Mouse (Mus musculus) midbrain, postnatal 0 days (tissue): ENCODE data around the gene Gata3. TPM values are rescaled to one million over a fixed set of nuclear protein-coding genes. Genes with fewer than 3 reads are reported as not detected.
A peak's percentile ranks its signal among the peaks of the same experiment; 100 is the strongest.

Source experiments
- ATAC-seq: fragments of 200-750 bp; cut with Nextera tagmentation; 2 replicates; pipeline ENCODE4 v1.8.0; 2017; ENCODE audit warnings: moderate number of reproducible peaks, mild to moderate bottlenecking, moderate TSS enrichment, moderate library complexity; ENCODE audit not compliant: low FRiP score
- DNase-seq: peaks from one replicate; pipeline ENCODE4 v3.0.0-alpha.2; 2015; ENCODE audit warnings: low spot score
- H3K27ac ChIP-seq: fragments of 300-500 bp; sonication (generic); 2 replicates; pipeline ENCODE4 v1.5.1; 2014; ENCODE audit warnings: low read depth, mild to moderate bottlenecking, low read length, mixed read lengths
- H3K27me3 ChIP-seq: fragments of 300-500 bp; sonication (generic); 2 replicates; pipeline ENCODE4 v1.6.1; 2014; ENCODE audit warnings: low read length, control low read depth, mixed read lengths; ENCODE audit not compliant: insufficient read depth
- H3K36me3 ChIP-seq: fragments of 300-500 bp; sonication (generic); 2 replicates; pipeline ENCODE4 v1.6.1; 2014; ENCODE audit warnings: low read length, control low read depth, mixed read lengths; ENCODE audit not compliant: insufficient read depth
- H3K4me1 ChIP-seq: fragments of 300-500 bp; sonication (generic); 2 replicates; pipeline ENCODE4 v1.6.1; 2014; ENCODE audit warnings: mild to moderate bottlenecking, control low read depth, antibody characterized with exemption, low read length, mixed read lengths; ENCODE audit not compliant: insufficient read depth
- H3K4me2 ChIP-seq: fragments of 300-500 bp; sonication (generic); 2 replicates; pipeline ENCODE4 v1.6.1; 2014; ENCODE audit warnings: low read depth, mild to moderate bottlenecking, low read length, mixed read lengths; ENCODE audit not compliant: poor library complexity, severe bottlenecking
- H3K4me3 ChIP-seq: fragments of 300-500 bp; sonication (generic); 2 replicates; pipeline ENCODE4 v1.5.1; 2014; ENCODE audit warnings: low read depth, mild to moderate bottlenecking, low read length, moderate library complexity
- H3K9ac ChIP-seq: fragments of 300-500 bp; sonication (generic); replicated peaks from 2 replicates; pipeline ENCODE4 v1.6.1; 2014; ENCODE audit warnings: mild to moderate bottlenecking, low read length, moderate library complexity, mixed read lengths; ENCODE audit not compliant: poor library complexity, severe bottlenecking
- H3K9me3 ChIP-seq: fragments of 300-500 bp; sonication (generic); 2 replicates; pipeline ENCODE4 v1.6.1; 2016; ENCODE audit warnings: low read length, control low read depth
- CTCF ChIP-seq: IDR thresholded peaks from 2 replicates; pipeline ENCODE4 v1.5.1; 2016; ENCODE audit warnings: antibody characterized with exemption, mild to moderate bottlenecking
- WGBS: fragments of 180-500 bp; shearing (Covaris S2); extraction: QIAGEN DNeasy Blood & Tissue Kit; methylation state at CpG from one replicate; pipeline ENCODE4 v1.1.7; 2014; 5-methylcytosine and 5-hydroxymethylcytosine counted together
- polyA plus RNA-seq: library from polyadenylated mRNA; unstranded; fragments of >200 nt; fragmentation: Nextera tagmentation; extraction: Ambion mirVana; gene quantifications from 2 replicates; pipeline ENCODE4 v1.2.1, GENCODE M21; 2015
- total RNA-seq: library from RNA; depleted of rRNA; stranded (reverse); fragments of >200 nt; gene quantifications from 2 replicates; pipeline ENCODE4 v1.2.3, GENCODE M21; 2014

Gata3 gene
- total and polyA plus RNA-seq, 2 experiments from 2014 or later = 13.3 to 88.9 TPM

- no peaks in the 10 kb centered on the region for H3K36me3 ChIP-seq
- peaks cover 22% of the 10 kb centered on the region for H3K27me3 ChIP-seq
- peak within 1 kb of the TSS; percentile 71 for H3K4me2 ChIP-seq
- H3K9me3 ChIP-seq = no peaks in the 10 kb centered on the region
- peak within 1 kb of the TSS; percentile 43 for H3K4me3 ChIP-seq
- no peaks in the 10 kb centered on the region for H3K4me1 ChIP-seq
- ATAC-seq (no peak), DNase-seq (no peak)
- H3K9ac ChIP-seq = peak within 1 kb of the TSS; percentile 61
- peak within 1 kb of the TSS; percentile 83 for H3K27ac ChIP-seq
- 0% methylated on average over 28 of the region's 35 CpGs for WGBS
- no peak for TF ChIP-seq CTCF
Observed at GRCm38 (mm10) chr2:9881051-9881591, 8.7 kb downstream of the Gata3 start, which contains the start of gene 4930412O13Rik. 4930412O13Rik (plus strand) TSS chr2:9881252.

GRCm38 (mm10) chr2:9880271-9880670, 9.6 kb downstream of the Gata3 start:
- H3K27ac ChIP-seq = peak overlapping the region; percentile 83
- DNase-seq (no peak), ATAC-seq (no peak)
- no peaks in the 10 kb centered on the region for H3K36me3 ChIP-seq
- no peak for TF ChIP-seq CTCF
- peak overlapping the region; percentile 43 for H3K4me3 ChIP-seq
- no peak overlapping the region; the same call in 1 of the 2 replicates for H3K9ac ChIP-seq
- WGBS = 4% methylated on average over 11 of the region's 11 CpGs
- no peaks in the 10 kb centered on the region for H3K4me1 ChIP-seq
- H3K27me3 ChIP-seq = peaks cover 23% of the 10 kb centered on the region
- H3K4me2 ChIP-seq = peak overlapping the region; percentile 71
- no peaks in the 10 kb centered on the region for H3K9me3 ChIP-seq

GRCm38 (mm10) chr2:9879493-9879892, 10.3 kb downstream of the Gata3 start:
- TF ChIP-seq CTCF = peak; percentile 82
- ATAC-seq = peak; percentile 87
- Histone ChIP-seq H3K4me2 (peak overlapping the region; percentile 71), H3K9ac (0 out of 2 replicates have a peak overlapping the region, but pooled peaks have one; percentile 19), H3K36me3 (no peaks in the 10 kb centered on the region), H3K27ac (no peak overlapping the region), H3K27me3 (peaks cover 23% of the 10 kb centered on the region), H3K9me3 (no peaks in the 10 kb centered on the region), H3K4me1 (no peaks in the 10 kb centered on the region), H3K4me3 (peak overlapping the region; percentile 43)
- 0% methylated on average over 21 of the region's 21 CpGs for WGBS
- DNase-seq = peak; percentile 91

- under 1% methylated on average over 22 of the region's 22 CpGs for WGBS
- ATAC-seq (peak; percentile 0; the same call in 1 of the 2 replicates), DNase-seq (no peak)
- Histone ChIP-seq H3K4me1 (no peaks in the 10 kb centered on the region), H3K9ac (0 out of 2 replicates have a peak overlapping the region, but pooled peaks have one; percentile 19), H3K27ac (0 out of 2 replicates have a peak overlapping the region, but pooled peaks have one; percentile 71), H3K4me3 (peak overlapping the region; percentile 43), H3K36me3 (no peaks in the 10 kb centered on the region), H3K27me3 (peaks cover 26% of the 10 kb centered on the region; the same call in 1 of the 2 replicates), H3K4me2 (peak overlapping the region; percentile 71), H3K9me3 (no peaks in the 10 kb centered on the region)
- TF ChIP-seq CTCF = no peak
Observed at GRCm38 (mm10) chr2:9879092-9879491, 10.7 kb downstream of the Gata3 start.

DNA sequence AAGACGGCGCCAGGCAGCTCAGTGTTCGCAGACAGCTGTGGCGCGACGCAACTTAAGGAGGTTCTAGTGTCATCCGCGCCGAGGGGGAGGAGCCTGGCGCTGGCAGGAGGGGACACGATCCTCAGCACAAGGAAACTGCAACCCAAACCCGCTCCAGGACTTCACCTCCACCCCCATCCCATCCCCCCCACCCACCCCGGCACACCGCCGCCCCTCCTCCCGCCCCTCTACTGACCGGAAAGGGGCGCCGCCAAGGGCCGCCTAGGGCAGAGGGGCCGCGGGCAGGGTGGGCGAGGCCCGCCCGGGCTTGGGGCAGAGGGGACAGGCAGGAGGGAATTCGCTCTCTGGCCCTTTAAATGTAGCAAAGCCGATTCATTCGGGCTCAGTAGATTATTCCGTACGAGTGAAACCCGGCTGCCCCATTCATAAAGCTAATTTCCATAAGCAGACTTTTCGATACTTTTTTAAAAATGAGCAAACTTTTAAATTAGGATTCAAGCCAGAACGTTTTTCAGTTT, 11.2 kb downstream of the Gata3 start:
- Histone ChIP-seq H3K9ac (peak overlapping the region; percentile 63; the same call in 1 of the 2 replicates), H3K36me3 (no peaks in the 10 kb centered on the region), H3K9me3 (no peaks in the 10 kb centered on the region), H3K4me2 (peak overlapping the region; percentile 71), H3K27ac (peak overlapping the region; percentile 71), H3K4me1 (no peaks in the 10 kb centered on the region), H3K27me3 (peaks cover 30% of the 10 kb centered on the region), H3K4me3 (peak overlapping the region; percentile 43)
- ATAC-seq (no peak), DNase-seq (no peak)
- 1% methylated on average over 31 of the region's 33 CpGs for WGBS
- TF ChIP-seq CTCF = no peak

- DNase-seq (no peak), ATAC-seq (no peak)
- H3K9ac ChIP-seq = peak overlapping the region; percentile 63
- TF ChIP-seq CTCF = no peak
- no peaks in the 10 kb centered on the region for H3K36me3 ChIP-seq
- peak overlapping the region; percentile 71; the same call in 1 of the 2 replicates for H3K27ac ChIP-seq
- peak overlapping the region; percentile 71 for H3K4me2 ChIP-seq
- peak overlapping the region; percentile 43 for H3K4me3 ChIP-seq
- H3K9me3 ChIP-seq = no peaks in the 10 kb centered on the region
- H3K4me1 ChIP-seq = no peaks in the 10 kb centered on the region
- peaks cover 36% of the 10 kb centered on the region for H3K27me3 ChIP-seq
- under 1% methylated on average over 19 of the region's 19 CpGs for WGBS
Observed at GRCm38 (mm10) chr2:9877966-9878563, 11.8 kb downstream of the Gata3 start.
